Mouse (Mus musculus): ENCODE data around the gene Itih5. TPM values are rescaled to one million over a fixed set of nuclear protein-coding genes. Genes with fewer than 3 reads are reported as not detected.

Itih5 gene
- total and polyA plus RNA-seq, 2 experiments = 4.6 to 7.4 TPM

GRCm38 (mm10) chr2:10168016-10168415 is 14.6 kb downstream of the Itih5 start:
- Histone ChIP-seq H3K27me3 (ENCODE audit: control insufficient read depth, insufficient read depth, low read length) (no peaks in the 10 kb centered on the region), H3K27ac (replicated peaks; ENCODE audit: insufficient read depth, low read depth, low read length) (no peak overlapping the region), H3K4me1 (ENCODE audit: control insufficient read depth, insufficient read depth, low read length) (no peaks in the 10 kb centered on the region), H3K9ac (ENCODE audit: low read depth, low read length) (no peak overlapping the region), H3K36me3 (ENCODE audit: control insufficient read depth, insufficient read depth, low read length) (no peaks in the 10 kb centered on the region), H3K79me2 (ENCODE audit: control insufficient read depth, insufficient read depth, low read length) (no peaks in the 10 kb centered on the region), H3K4me3 (ENCODE audit: insufficient read depth, low read depth, low read length) (no peak overlapping the region)
- TF ChIP-seq POLR2A (IDR thresholded peaks at IDR 0.05; ENCODE audit: extremely low read depth, insufficient read depth, low read length) (no peak), CTCF (IDR thresholded peaks at IDR 0.05; ENCODE audit: low read depth, low read length) (no peak)
- DNase-seq (ENCODE audit: extremely low read depth, low read depth, low spot score) = no peak
- WGBS = 83% methylated on average over 8 of the region's 8 CpGs

GRCm38 (mm10) chr2:10169991-10170390 is 16.6 kb downstream of the Itih5 start:
- DNase-seq (ENCODE audit: extremely low read depth, low read depth, low spot score) = no peak
- Histone ChIP-seq H3K79me2 (ENCODE audit: control insufficient read depth, insufficient read depth, low read length) (no peaks in the 10 kb centered on the region), H3K4me1 (ENCODE audit: control insufficient read depth, insufficient read depth, low read length) (no peaks in the 10 kb centered on the region), H3K36me3 (ENCODE audit: control insufficient read depth, insufficient read depth, low read length) (no peaks in the 10 kb centered on the region), H3K9ac (ENCODE audit: low read depth, low read length) (no peak overlapping the region), H3K4me3 (ENCODE audit: insufficient read depth, low read depth, low read length) (no peak overlapping the region), H3K27me3 (ENCODE audit: control insufficient read depth, insufficient read depth, low read length) (no peaks in the 10 kb centered on the region), H3K27ac (replicated peaks; ENCODE audit: insufficient read depth, low read depth, low read length) (no peak overlapping the region)
- TF ChIP-seq CTCF (IDR thresholded peaks at IDR 0.05; ENCODE audit: low read depth, low read length) (no peak), POLR2A (IDR thresholded peaks at IDR 0.05; ENCODE audit: extremely low read depth, insufficient read depth, low read length) (no peak)
- WGBS = 95% methylated on average over 16 of the region's 16 CpGs

GRCm38 (mm10) chr2:10193553-10193952 is 40.2 kb downstream of the Itih5 start:
- no peak for TF ChIP-seq POLR2A (IDR thresholded peaks at IDR 0.05; ENCODE audit: extremely low read depth, insufficient read depth, low read length)
- Histone ChIP-seq H3K36me3 (ENCODE audit: control insufficient read depth, insufficient read depth, low read length) (no peaks in the 10 kb centered on the region), H3K4me1 (ENCODE audit: control insufficient read depth, insufficient read depth, low read length) (no peaks in the 10 kb centered on the region), H3K27ac (replicated peaks; ENCODE audit: insufficient read depth, low read depth, low read length) (no peak overlapping the region), H3K27me3 (ENCODE audit: control insufficient read depth, insufficient read depth, low read length) (no peaks in the 10 kb centered on the region), H3K79me2 (ENCODE audit: control insufficient read depth, insufficient read depth, low read length) (no peaks in the 10 kb centered on the region), H3K9ac (ENCODE audit: low read depth, low read length) (no peak overlapping the region), H3K4me3 (ENCODE audit: insufficient read depth, low read depth, low read length) (no peak overlapping the region)
- no peak for DNase-seq (ENCODE audit: extremely low read depth, low read depth, low spot score)
- WGBS = 72% methylated on average over 3 of the region's 3 CpGs

- no peak overlapping the region for H3K27ac ChIP-seq (replicated peaks; ENCODE audit: insufficient read depth, low read depth, low read length)
- no peak for TF ChIP-seq POLR2A (IDR thresholded peaks at IDR 0.05; ENCODE audit: extremely low read depth, insufficient read depth, low read length)
- TF ChIP-seq CTCF (IDR thresholded peaks at IDR 0.05; ENCODE audit: low read depth, low read length) = peak; percentile 25; the same call in 1 of the 2 replicates
- DNase-seq (ENCODE audit: extremely low read depth, low read depth, low spot score) = no peak
- no peaks in the 10 kb centered on the region for H3K4me1 ChIP-seq (ENCODE audit: control insufficient read depth, insufficient read depth, low read length)
- no peaks in the 10 kb centered on the region for H3K27me3 ChIP-seq (ENCODE audit: control insufficient read depth, insufficient read depth, low read length)
- WGBS = 83% methylated on average over 3 of the region's 3 CpGs
- no peaks in the 10 kb centered on the region for H3K79me2 ChIP-seq (ENCODE audit: control insufficient read depth, insufficient read depth, low read length)
- no peak overlapping the region for H3K9ac ChIP-seq (ENCODE audit: low read depth, low read length)
- no peaks in the 10 kb centered on the region for H3K36me3 ChIP-seq (ENCODE audit: control insufficient read depth, insufficient read depth, low read length)
- H3K4me3 ChIP-seq (ENCODE audit: insufficient read depth, low read depth, low read length) = no peak overlapping the region
Observed at GRCm38 (mm10) chr2:10195162-10195561, 41.8 kb downstream of the Itih5 start.

- Histone ChIP-seq H3K36me3 (ENCODE audit: control insufficient read depth, insufficient read depth, low read length) (no peaks in the 10 kb centered on the region), H3K27ac (replicated peaks; ENCODE audit: insufficient read depth, low read depth, low read length) (no peak overlapping the region), H3K4me3 (ENCODE audit: insufficient read depth, low read depth, low read length) (no peak overlapping the region), H3K27me3 (ENCODE audit: control insufficient read depth, insufficient read depth, low read length) (no peaks in the 10 kb centered on the region), H3K79me2 (ENCODE audit: control insufficient read depth, insufficient read depth, low read length) (no peaks in the 10 kb centered on the region), H3K4me1 (ENCODE audit: control insufficient read depth, insufficient read depth, low read length) (no peaks in the 10 kb centered on the region), H3K9ac (ENCODE audit: low read depth, low read length) (no peak overlapping the region)
- no peak for DNase-seq (ENCODE audit: extremely low read depth, low read depth, low spot score)
- 75% methylated on average over 2 of the region's 2 CpGs for WGBS
- TF ChIP-seq POLR2A (IDR thresholded peaks at IDR 0.05; ENCODE audit: extremely low read depth, insufficient read depth, low read length) (no peak), CTCF (IDR thresholded peaks at IDR 0.05; ENCODE audit: low read depth, low read length) (no peak)
Observed at GRCm38 (mm10) chr2:10199326-10199725, 46.0 kb downstream of the Itih5 start.

- Histone ChIP-seq H3K9ac (ENCODE audit: low read depth, low read length) (no peak overlapping the region), H3K4me1 (ENCODE audit: control insufficient read depth, insufficient read depth, low read length) (no peaks in the 10 kb centered on the region), H3K4me3 (ENCODE audit: insufficient read depth, low read depth, low read length) (no peak overlapping the region), H3K36me3 (ENCODE audit: control insufficient read depth, insufficient read depth, low read length) (no peaks in the 10 kb centered on the region), H3K27me3 (ENCODE audit: control insufficient read depth, insufficient read depth, low read length) (no peaks in the 10 kb centered on the region), H3K27ac (replicated peaks; ENCODE audit: insufficient read depth, low read depth, low read length) (no peak overlapping the region), H3K79me2 (ENCODE audit: control insufficient read depth, insufficient read depth, low read length) (no peaks in the 10 kb centered on the region)
- TF ChIP-seq POLR2A (IDR thresholded peaks at IDR 0.05; ENCODE audit: extremely low read depth, insufficient read depth, low read length) (no peak), CTCF (IDR thresholded peaks at IDR 0.05; ENCODE audit: low read depth, low read length) (no peak)
- no peak for DNase-seq (ENCODE audit: extremely low read depth, low read depth, low spot score)
- 47% methylated on average over 3 of the region's 3 CpGs for WGBS
Observed at GRCm38 (mm10) chr2:10200736-10201285, 47.4 kb downstream of the Itih5 start.
